In the genomic region with DNA sequence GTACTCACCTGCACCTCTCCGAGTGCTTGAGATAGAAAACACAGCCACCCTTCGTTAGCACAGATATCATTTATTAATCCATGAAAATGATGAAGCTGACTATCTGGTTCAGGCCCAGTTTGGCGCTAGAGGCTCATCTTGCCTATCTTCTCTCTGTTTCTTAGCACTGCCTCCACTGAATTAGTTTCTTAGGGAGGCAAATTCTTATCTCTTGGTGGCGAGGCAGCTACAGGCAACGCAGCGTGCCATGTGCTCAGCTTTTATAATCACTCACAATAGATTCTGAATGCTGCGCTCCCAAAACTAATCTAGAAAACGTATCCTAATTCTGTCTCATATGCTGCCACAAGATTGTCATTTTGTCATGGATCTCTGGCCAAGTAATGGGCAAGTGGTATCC, we compare ENCODE assay signal across 16 mouse cellular contexts. TPM values are rescaled to one million over a fixed set of nuclear protein-coding genes. Genes with fewer than 3 reads are reported as not detected.
A peak's percentile ranks its signal among the peaks of the same experiment; 100 is the strongest.
DNase-seq lines count a peak whose midpoint lies in the region; ATAC-seq lines count a peak whose summit lies in the region.
"Had no signal": no experiment of that assay in that cellular context is flagged by ENCODE, and none has a peak within 500 bp of the region (broad histone marks: within the 10 kb centered on the region; RNA-seq: fewer than 3 reads in every experiment).

No protein-coding gene starts in this region.

- H3K4me2 ChIP-seq in liver, embryonic 11.5 days: peak overlapping the region; percentile 35
- peak overlapping the region; percentile 50 for H3K4me2 ChIP-seq in liver, embryonic 15.5 days
- H3K4me2 ChIP-seq in hindbrain, embryonic 14.5 days (replicated peaks): no peak overlapping the region
- H3K4me2 ChIP-seq: embryonic facial prominence, embryonic 13.5 days; forebrain, embryonic 15.5 days; heart, embryonic 11.5 days; heart, embryonic 15.5 days; hindbrain, embryonic 13.5 days had no signal

- no peaks in the 10 kb centered on the region for H3K27me3 ChIP-seq in liver, embryonic 11.5 days (replicated peaks; ENCODE audit: control insufficient read depth, insufficient read depth, low read length)
- no peaks in the 10 kb centered on the region for H3K27me3 ChIP-seq in liver, embryonic 15.5 days
- H3K27me3 ChIP-seq in hindbrain, embryonic 14.5 days (ENCODE audit: control insufficient read depth, insufficient read depth, low read length): no peaks in the 10 kb centered on the region
- H3K27me3 ChIP-seq: CH12.LX; embryonic facial prominence, embryonic 13.5 days; forebrain, embryonic 15.5 days; heart, embryonic 15.5 days; hindbrain, embryonic 13.5 days had no signal

- no peak overlapping the region for H3K4me3 ChIP-seq in liver, embryonic 11.5 days (ENCODE audit: low read depth, low read length)
- H3K4me3 ChIP-seq in liver, embryonic 15.5 days (replicated peaks): peak overlapping the region; percentile 22
- no peak overlapping the region for H3K4me3 ChIP-seq in hindbrain, embryonic 14.5 days (replicated peaks; ENCODE audit: low read length)
- H3K4me3 ChIP-seq: embryonic facial prominence, embryonic 13.5 days; forebrain, embryonic 10.5 days; forebrain, embryonic 15.5 days; heart, embryonic 15.5 days; hindbrain, embryonic 13.5 days had no signal

- WGBS in liver, embryonic 11.5 days: 65% methylated on average over 8 of the region's 8 CpGs
- WGBS in liver, embryonic 15.5 days (ENCODE audit: insufficient replicate concordance): 23% methylated on average over 8 of the region's 8 CpGs
- WGBS in hindbrain, embryonic 14.5 days: 89% methylated on average over 8 of the region's 8 CpGs

- H3K9ac ChIP-seq in liver, embryonic 11.5 days (ENCODE audit: low read depth, low read length): peak overlapping the region; percentile 26; the same call in 1 of the 2 replicates
- H3K9ac ChIP-seq in liver, embryonic 15.5 days: peak overlapping the region; percentile 34; the same call in 1 of the 2 replicates
- H3K9ac ChIP-seq in hindbrain, embryonic 14.5 days: no peak overlapping the region
- H3K9ac ChIP-seq: embryonic facial prominence, embryonic 13.5 days; forebrain, embryonic 15.5 days; heart, embryonic 15.5 days; hindbrain, embryonic 13.5 days had no signal

- DNase-seq in liver, embryonic 11.5 days (ENCODE audit: low spot score): no peak
- DNase-seq in hindbrain, embryonic 14.5 days (ENCODE audit: low spot score): no peak
- DNase-seq in left cerebral cortex, adult 8-10 months (ENCODE audit: low spot score in 2 of 2): no peak
- no peak for DNase-seq in cerebellum, adult 11-12 months

- peak overlapping the region; percentile 64 for H3K27ac ChIP-seq in liver, embryonic 11.5 days (ENCODE audit: low read depth, low read length)
- peak overlapping the region; percentile 81 for H3K27ac ChIP-seq in liver, embryonic 15.5 days (replicated peaks)
- no peak overlapping the region for H3K27ac ChIP-seq in hindbrain, embryonic 14.5 days
- H3K27ac ChIP-seq: embryonic facial prominence, embryonic 13.5 days; forebrain, embryonic 10.5 days; forebrain, embryonic 15.5 days; heart, embryonic 15.5 days; hindbrain, embryonic 13.5 days had no signal

- ATAC-seq in erythroblast, adult 5-6 weeks (replicated peaks; ENCODE audit: low FRiP score, poor library complexity, severe bottlenecking): peak; percentile 55
- peak; percentile 71 for ATAC-seq in liver, embryonic 11.5 days (replicated peaks; ENCODE audit: low FRiP score)
- peak; percentile 64 for ATAC-seq in liver, embryonic 15.5 days (ENCODE audit: insufficient read depth)
- peak; percentile 83 for ATAC-seq in megakaryocyte-erythroid progenitor cell, adult 5-6 weeks (replicated peaks; ENCODE audit: low FRiP score, low TSS enrichment, poor library complexity, severe bottlenecking)
- ATAC-seq in hindbrain, embryonic 14.5 days (ENCODE audit: low FRiP score): no peak
- ATAC-seq: forebrain, embryonic 15.5 days had no signal

- no peaks in the 10 kb centered on the region; the same call in 1 of the 2 replicates for H3K36me3 ChIP-seq in liver, embryonic 11.5 days (ENCODE audit: control insufficient read depth, insufficient read depth, low read length)
- peaks cover 83% of the 10 kb centered on the region for H3K36me3 ChIP-seq in liver, embryonic 15.5 days (replicated peaks)
- no peaks in the 10 kb centered on the region for H3K36me3 ChIP-seq in hindbrain, embryonic 14.5 days (replicated peaks; ENCODE audit: control insufficient read depth, insufficient read depth)
- H3K36me3 ChIP-seq: embryonic facial prominence, embryonic 13.5 days; forebrain, embryonic 10.5 days; forebrain, embryonic 15.5 days; heart, embryonic 15.5 days; hindbrain, embryonic 13.5 days had no signal

- no peaks in the 10 kb centered on the region for H3K9me3 ChIP-seq in liver, embryonic 11.5 days (ENCODE audit: control insufficient read depth, low read length)
- no peaks in the 10 kb centered on the region for H3K9me3 ChIP-seq in liver, embryonic 15.5 days (replicated peaks)
- H3K9me3 ChIP-seq in hindbrain, embryonic 14.5 days (ENCODE audit: control insufficient read depth, low read length): no peaks in the 10 kb centered on the region
- H3K9me3 ChIP-seq: embryonic facial prominence, embryonic 13.5 days; forebrain, embryonic 10.5 days; forebrain, embryonic 15.5 days; heart, embryonic 15.5 days; hindbrain, embryonic 13.5 days had no signal

- peaks cover 20% of the 10 kb centered on the region for H3K4me1 ChIP-seq in liver, embryonic 11.5 days (replicated peaks; ENCODE audit: control insufficient read depth, insufficient read depth, low read length)
- peaks cover 56% of the 10 kb centered on the region for H3K4me1 ChIP-seq in liver, embryonic 15.5 days (replicated peaks)
- H3K4me1 ChIP-seq in hindbrain, embryonic 14.5 days (replicated peaks; ENCODE audit: control insufficient read depth, insufficient read depth, low read length): no peaks in the 10 kb centered on the region

RNA-seq across cellular contexts. Expression of a gene that starts 9.1 kb away (rescaled TPM):
- total RNA-seq in erythroblast, adult 5-6 weeks (2015; ENCODE audit: low replicate concordance): 197 and 198 TPM in 2 replicates
- total RNA-seq in erythroblast, adult 5-6 weeks (2017; ENCODE audit: low replicate concordance): 348 and 388 TPM in 2 replicates
- polyA plus RNA-seq in liver, embryonic 11.5 days (2014; fragmentation: Nextera tagmentation; extraction: Ambion mirVana): 8.7 and 11.1 TPM in 2 replicates
- polyA plus RNA-seq in liver, embryonic 15.5 days (2015; fragmentation: Nextera tagmentation; extraction: Ambion mirVana): 30.0 TPM in 2 replicates
- 9.9 and 10.7 TPM in 2 replicates for total RNA-seq in megakaryocyte-erythroid progenitor cell, adult 5-6 weeks (2014; fragmentation: Nextera tagmentation)
- 26.4 and 28.1 TPM in 2 replicates for total RNA-seq in megakaryocyte-erythroid progenitor cell, adult 5-6 weeks (2017)
- polyA plus RNA-seq in hindbrain, embryonic 14.5 days (2014; fragmentation: Nextera tagmentation; extraction: Ambion mirVana): 0.10 and 0.21 TPM in 2 replicates
- not detected for total RNA-seq in left cerebral cortex, adult 8-10 months (2022)

RNA-seq across cellular contexts. Expression of a gene that starts 13.1 kb away (rescaled TPM):
- total RNA-seq in erythroblast, adult 5-6 weeks (2015; ENCODE audit: low replicate concordance): 1.9 TPM in 1 of 2 replicates, not detected in the other
- total RNA-seq in erythroblast, adult 5-6 weeks (2017; ENCODE audit: low replicate concordance): 2.1 TPM in 1 of 2 replicates, not detected in the other
- polyA plus RNA-seq in liver, embryonic 11.5 days (2014; fragmentation: Nextera tagmentation; extraction: Ambion mirVana): not detected in 2 replicates
- not detected in 2 replicates for polyA plus RNA-seq in liver, embryonic 15.5 days (2015; fragmentation: Nextera tagmentation; extraction: Ambion mirVana)
- total RNA-seq in megakaryocyte-erythroid progenitor cell, adult 5-6 weeks (2014; fragmentation: Nextera tagmentation): 1.1 TPM in 1 of 2 replicates, not detected in the other
- 1.2 TPM in 1 of 2 replicates, not detected in the other for total RNA-seq in megakaryocyte-erythroid progenitor cell, adult 5-6 weeks (2017)
- 1.8 and 1.9 TPM in 2 replicates for polyA plus RNA-seq in hindbrain, embryonic 14.5 days (2014; fragmentation: Nextera tagmentation; extraction: Ambion mirVana)
- total RNA-seq in left cerebral cortex, adult 8-10 months (2022): 1 to 10 TPM; 5.2 to 8.0 (median 7.4) TPM
- total RNA-seq: heart, postnatal 14 days; hematopoietic stem cell, adult 5-6 weeks had no signal
- polyA plus RNA-seq: forebrain, embryonic 10.5 days; forebrain, embryonic 15.5 days; heart, embryonic 11.5 days; heart, embryonic 15.5 days had no signal

RNA-seq across cellular contexts. Expression of a gene that starts 20.4 kb away (rescaled TPM):
- total RNA-seq in erythroblast, adult 5-6 weeks (2015; ENCODE audit: low replicate concordance): 34.2 and 38.2 TPM in 2 replicates
- total RNA-seq in erythroblast, adult 5-6 weeks (2017; ENCODE audit: low replicate concordance): 25.8 and 55.0 TPM in 2 replicates
- 165 and 168 TPM in 2 replicates for polyA plus RNA-seq in liver, embryonic 11.5 days (2014; fragmentation: Nextera tagmentation; extraction: Ambion mirVana)
- polyA plus RNA-seq in liver, embryonic 15.5 days (2015; fragmentation: Nextera tagmentation; extraction: Ambion mirVana): 49.0 and 51.6 TPM in 2 replicates
- 122 and 137 TPM in 2 replicates for total RNA-seq in megakaryocyte-erythroid progenitor cell, adult 5-6 weeks (2014; fragmentation: Nextera tagmentation)
- 57.0 and 70.7 TPM in 2 replicates for total RNA-seq in megakaryocyte-erythroid progenitor cell, adult 5-6 weeks (2017)
- polyA plus RNA-seq in hindbrain, embryonic 14.5 days (2014; fragmentation: Nextera tagmentation; extraction: Ambion mirVana): 74.7 and 77.5 TPM in 2 replicates
- total RNA-seq in left cerebral cortex, adult 8-10 months (2022): 100 to 1,000 TPM; 110 to 121 (median 116) TPM

RNA-seq across cellular contexts. Expression of a gene that starts 21.0 kb away (rescaled TPM):
- total RNA-seq in erythroblast, adult 5-6 weeks (2015; ENCODE audit: low replicate concordance): 0.38 TPM in 1 of 2 replicates, not detected in the other
- total RNA-seq in erythroblast, adult 5-6 weeks (2017; ENCODE audit: low replicate concordance): 0.34 and 5.3 TPM in 2 replicates
- polyA plus RNA-seq in liver, embryonic 11.5 days (2014; fragmentation: Nextera tagmentation; extraction: Ambion mirVana): 2.3 and 2.6 TPM in 2 replicates
- 0.71 and 1.0 TPM in 2 replicates for polyA plus RNA-seq in liver, embryonic 15.5 days (2015; fragmentation: Nextera tagmentation; extraction: Ambion mirVana)
- total RNA-seq in megakaryocyte-erythroid progenitor cell, adult 5-6 weeks (2014; fragmentation: Nextera tagmentation): 0.96 and 1.2 TPM in 2 replicates
- 1.0 and 2.5 TPM in 2 replicates for total RNA-seq in megakaryocyte-erythroid progenitor cell, adult 5-6 weeks (2017)
- 1.4 and 2.0 TPM in 2 replicates for polyA plus RNA-seq in hindbrain, embryonic 14.5 days (2014; fragmentation: Nextera tagmentation; extraction: Ambion mirVana)
- 1 to 10 TPM; 2.1 to 5.4 (median 3.7) TPM for total RNA-seq in left cerebral cortex, adult 8-10 months (2022)

RNA-seq across cellular contexts. Expression of a gene that starts 27.2 kb away (rescaled TPM):
- 1.9 TPM in 1 of 2 replicates, not detected in the other for total RNA-seq in erythroblast, adult 5-6 weeks (2015; ENCODE audit: low replicate concordance)
- total RNA-seq in erythroblast, adult 5-6 weeks (2017; ENCODE audit: low replicate concordance): 1.9 TPM in 1 of 2 replicates, not detected in the other
- 7.7 and 8.2 TPM in 2 replicates for polyA plus RNA-seq in liver, embryonic 11.5 days (2014; fragmentation: Nextera tagmentation; extraction: Ambion mirVana)
- polyA plus RNA-seq in liver, embryonic 15.5 days (2015; fragmentation: Nextera tagmentation; extraction: Ambion mirVana): 3.3 and 6.3 TPM in 2 replicates
- total RNA-seq in megakaryocyte-erythroid progenitor cell, adult 5-6 weeks (2014; fragmentation: Nextera tagmentation): not detected in 2 replicates
- total RNA-seq in megakaryocyte-erythroid progenitor cell, adult 5-6 weeks (2017): not detected in 2 replicates
- polyA plus RNA-seq in hindbrain, embryonic 14.5 days (2014; fragmentation: Nextera tagmentation; extraction: Ambion mirVana): 9.2 and 11.7 TPM in 2 replicates
- 10 to 100 TPM; 34.0 to 50.1 (median 47.6) TPM for total RNA-seq in left cerebral cortex, adult 8-10 months (2022)
- total RNA-seq: CH12.LX; hematopoietic stem cell, adult 5-6 weeks had no signal

Comparison
In these comparisons a context has a peak if more than half of its experiments do, and no peak if none do; other contexts are left out.
1. RNA of a gene that starts 9.1 kb away (total RNA-seq): 197 to 388 TPM in erythroblast, adult 5-6 weeks and 9.9 to 28.1 TPM in megakaryocyte-erythroid progenitor cell, adult 5-6 weeks; not detected in left cerebral cortex, adult 8-10 months; every median in the first group is over 10 times any median in the second.